Mouse (Mus musculus): ENCODE data around the gene Gpa33. TPM values are rescaled to one million over a fixed set of nuclear protein-coding genes. Genes with fewer than 3 reads are reported as not detected.

Gpa33 gene
- polyA plus RNA-seq, 1 experiment, result not detected

Other genes with a start within 250 kb of the Gpa33 start
- gene Pou2f1, start 127.6 kb upstream of the Gpa33 start, polyA plus RNA-seq (2012; rRNA removed), result 9.2 TPM in 2 replicates
- 0.21 and 0.30 TPM in 2 replicates for gene Dusp27, start 2.3 kb upstream of the Gpa33 start, polyA plus RNA-seq (2012; rRNA removed)
- gene Mael, start 108.5 kb downstream of the Gpa33 start, polyA plus RNA-seq (2012; rRNA removed), result 0.12 TPM in 1 of 2 replicates, not detected in the other
- gene Ildr2, start 123.9 kb downstream of the Gpa33 start, polyA plus RNA-seq (2012; rRNA removed), result 35.0 and 37.6 TPM in 2 replicates
- 49.8 and 54.5 TPM in 2 replicates for gene Tada1, start 248.9 kb downstream of the Gpa33 start, polyA plus RNA-seq (2012; rRNA removed)